Mouse (Mus musculus): Measurements from ENCODE around the gene Atp5k.
A peak's percentile ranks its signal among the peaks of the same experiment; 100 is the strongest.

Gene Atp5k

GRCm38 (mm10) chr5:108433804-108434587 lies at the start of gene Atp5k:
Atp5k (minus strand) TSS chr5:108434448.
- peak; percentile 94 for DNase-seq

GRCm38 (mm10) chr5:108483006-108483405 lies 48.8 kb upstream of the Atp5k start:
- no peak for DNase-seq

GRCm38 (mm10) chr5:108475977-108476376 lies 41.7 kb upstream of the Atp5k start:
- no peak for DNase-seq

GRCm38 (mm10) chr5:108473737-108474136 lies 39.5 kb upstream of the Atp5k start:
- DNase-seq: no peak

GRCm38 (mm10) chr5:108469617-108470016 lies 35.4 kb upstream of the Atp5k start:
- DNase-seq: no peak

GRCm38 (mm10) chr5:108466647-108467046 lies 32.4 kb upstream of the Atp5k start:
- DNase-seq: no peak

GRCm38 (mm10) chr5:108465131-108465891 lies 31.1 kb upstream of the Atp5k start:
- no peak for DNase-seq

GRCm38 (mm10) chr5:108462446-108462845 lies 28.2 kb upstream of the Atp5k start:
- DNase-seq: no peak

- peak; percentile 99 for DNase-seq
Measured at GRCm38 (mm10) chr5:108461082-108462065, 27.1 kb upstream of the Atp5k start, which contains the start of gene Pcgf3. Pcgf3 (plus strand) TSS chr5:108461232.

GRCm38 (mm10) chr5:108460461-108460860 lies 26.2 kb upstream of the Atp5k start:
- peak; percentile 15 for DNase-seq

GRCm38 (mm10) chr5:108458706-108459105 lies 24.5 kb upstream of the Atp5k start:
- no peak for DNase-seq

- peak; percentile 49 for DNase-seq
Measured at GRCm38 (mm10) chr5:108454094-108454493, 19.8 kb upstream of the Atp5k start.

- DNase-seq: no peak
Measured at GRCm38 (mm10) chr5:108452422-108452821, 18.2 kb upstream of the Atp5k start.

GRCm38 (mm10) chr5:108451611-108452010 lies 17.4 kb upstream of the Atp5k start:
- no peak for DNase-seq

- DNase-seq: no peak
Measured at GRCm38 (mm10) chr5:108450837-108451540, 16.7 kb upstream of the Atp5k start.

GRCm38 (mm10) chr5:108448785-108449668 lies 14.8 kb upstream of the Atp5k start, which contains the start of gene Mfsd7a:
Mfsd7a (minus strand) TSS chr5:108448891.
- peak; percentile 85 for DNase-seq

GRCm38 (mm10) chr5:108447857-108448256 lies 13.6 kb upstream of the Atp5k start:
- no peak for DNase-seq

GRCm38 (mm10) chr5:108446973-108447372 lies 12.7 kb upstream of the Atp5k start:
- DNase-seq: no peak

GRCm38 (mm10) chr5:108436101-108436500 lies 1.9 kb upstream of the Atp5k start:
- no peak for DNase-seq

- DNase-seq: no peak
Measured at GRCm38 (mm10) chr5:108431196-108431595, 3.1 kb downstream of the Atp5k start.

- DNase-seq: peak; percentile 27
Measured at GRCm38 (mm10) chr5:108427186-108427585, 7.1 kb downstream of the Atp5k start.
